In genomic region chr4:154958621-154959020, GRCm38 (mm10) we compare ENCODE assay signal across 11 mouse cellular contexts. TPM values are rescaled to one million over a fixed set of nuclear protein-coding genes. Genes with fewer than 3 reads are reported as not detected.
A peak's percentile ranks its signal among the peaks of the same experiment; 100 is the strongest.
DNase-seq lines count a peak whose midpoint lies in the region; ATAC-seq and TF ChIP-seq lines count a peak whose summit lies in the region.
"Had no signal": no experiment of that assay in that cellular context is flagged by ENCODE, and none has a peak within 500 bp of the region (broad histone marks: within the 10 kb centered on the region; RNA-seq: fewer than 3 reads in every experiment).

No protein-coding gene starts in this region.

- no peak for ATAC-seq in heart, embryonic 15.5 days (replicated peaks; ENCODE audit: insufficient number of reproducible peaks, insufficient read depth, low FRiP score, low read depth)
- ATAC-seq in embryonic facial prominence, embryonic 12.5 days (ENCODE audit: insufficient number of reproducible peaks, insufficient read depth, low FRiP score, low TSS enrichment) = no peak
- ATAC-seq in forebrain, postnatal 0 days = no peak
- ATAC-seq in midbrain, embryonic 11.5 days (ENCODE audit: low FRiP score) = peak; percentile 12

- H3K27me3 ChIP-seq in heart, embryonic 15.5 days = peaks cover 95% of the 10 kb centered on the region
- H3K27me3 ChIP-seq in embryonic facial prominence, embryonic 12.5 days = peaks cover 89% of the 10 kb centered on the region
- H3K27me3 ChIP-seq in forebrain, postnatal 0 days (ENCODE audit: insufficient read depth, low read length) = no peaks in the 10 kb centered on the region
- H3K27me3 ChIP-seq in midbrain, embryonic 11.5 days (ENCODE audit: control insufficient read depth, insufficient read depth, low read length) = peaks cover 9% of the 10 kb centered on the region; the same call in 1 of the 2 replicates

- H3K27ac ChIP-seq in heart, embryonic 15.5 days = no peak overlapping the region
- no peak overlapping the region for H3K27ac ChIP-seq in embryonic facial prominence, embryonic 12.5 days
- H3K27ac ChIP-seq in forebrain, postnatal 0 days (ENCODE audit: low read depth, low read length) = no peak overlapping the region
- peak overlapping the region; percentile 85 for H3K27ac ChIP-seq in midbrain, embryonic 11.5 days (ENCODE audit: low read depth, low read length)
- H3K27ac ChIP-seq: liver, embryonic 15.5 days had no signal

- no peaks in the 10 kb centered on the region for H3K36me3 ChIP-seq in heart, embryonic 15.5 days
- no peaks in the 10 kb centered on the region for H3K36me3 ChIP-seq in embryonic facial prominence, embryonic 12.5 days
- H3K36me3 ChIP-seq in forebrain, postnatal 0 days (ENCODE audit: insufficient read depth) = no peaks in the 10 kb centered on the region
- H3K36me3 ChIP-seq in midbrain, embryonic 11.5 days (ENCODE audit: control insufficient read depth, insufficient read depth, low read length) = peaks cover 4% of the 10 kb centered on the region
- H3K36me3 ChIP-seq: liver, embryonic 15.5 days had no signal

- WGBS in heart, embryonic 15.5 days = 16% methylated on average over 8 of the region's 8 CpGs
- 15% methylated on average over 8 of the region's 8 CpGs for WGBS in embryonic facial prominence, embryonic 12.5 days
- 10% methylated on average over 8 of the region's 8 CpGs for WGBS in forebrain, postnatal 0 days
- WGBS in midbrain, embryonic 11.5 days = 4% methylated on average over 8 of the region's 8 CpGs

- TF ChIP-seq CTCF in forebrain, postnatal 0 days (IDR thresholded peaks at IDR 0.05; ENCODE audit: low read depth) = no peak

- H3K9ac ChIP-seq in heart, embryonic 15.5 days = no peak overlapping the region
- H3K9ac ChIP-seq in embryonic facial prominence, embryonic 12.5 days = no peak overlapping the region
- H3K9ac ChIP-seq in forebrain, postnatal 0 days = no peak overlapping the region
- peak overlapping the region; percentile 38 for H3K9ac ChIP-seq in midbrain, embryonic 11.5 days (ENCODE audit: low read length)
- H3K9ac ChIP-seq: liver, embryonic 15.5 days had no signal

- H3K4me1 ChIP-seq in heart, embryonic 15.5 days (replicated peaks) = peaks cover 38% of the 10 kb centered on the region
- peaks cover 39% of the 10 kb centered on the region for H3K4me1 ChIP-seq in embryonic facial prominence, embryonic 12.5 days
- H3K4me1 ChIP-seq in forebrain, postnatal 0 days (ENCODE audit: insufficient read depth) = peaks cover 32% of the 10 kb centered on the region
- H3K4me1 ChIP-seq in midbrain, embryonic 11.5 days (ENCODE audit: control insufficient read depth, insufficient read depth, low read length) = peaks cover 74% of the 10 kb centered on the region

- peak overlapping the region; percentile 26; the same call in 1 of the 2 replicates for H3K4me3 ChIP-seq in heart, embryonic 15.5 days
- no peak overlapping the region for H3K4me3 ChIP-seq in embryonic facial prominence, embryonic 12.5 days
- H3K4me3 ChIP-seq in forebrain, postnatal 0 days (ENCODE audit: low read depth, low read length) = no peak overlapping the region
- H3K4me3 ChIP-seq in midbrain, embryonic 11.5 days (ENCODE audit: low read depth, low read length) = peak overlapping the region; percentile 15
- H3K4me3 ChIP-seq: liver, embryonic 15.5 days had no signal

- no peak for DNase-seq in heart, adult 8-10 months (ENCODE audit: low spot score)
- DNase-seq in forebrain, postnatal 0 days = no peak
- DNase-seq in midbrain, embryonic 11.5 days (ENCODE audit: low spot score, missing footprints) = peak; percentile 96
- no peak for DNase-seq in layer of hippocampus, adult 11-12 months (ENCODE audit: low spot score)
- no peak for DNase-seq in gastrocnemius, postnatal 25 days
- DNase-seq in retina, embryonic 14.5 days (ENCODE audit: low spot score) = no peak
- DNase-seq: kidney, adult 2 months; thymus, postnatal 25 days had no signal

- no peaks in the 10 kb centered on the region for H3K9me3 ChIP-seq in heart, embryonic 15.5 days (replicated peaks)
- H3K9me3 ChIP-seq in embryonic facial prominence, embryonic 12.5 days = no peaks in the 10 kb centered on the region
- H3K9me3 ChIP-seq in forebrain, postnatal 0 days (ENCODE audit: low read length) = no peaks in the 10 kb centered on the region
- H3K9me3 ChIP-seq in midbrain, embryonic 11.5 days (ENCODE audit: control insufficient read depth, low read length) = no peaks in the 10 kb centered on the region
- H3K9me3 ChIP-seq: liver, embryonic 15.5 days had no signal

- H3K4me2 ChIP-seq in heart, embryonic 15.5 days = peak overlapping the region; percentile 53; the same call in 1 of the 2 replicates
- H3K4me2 ChIP-seq in embryonic facial prominence, embryonic 12.5 days (replicated peaks) = peak overlapping the region; percentile 43
- peak overlapping the region; percentile 34 for H3K4me2 ChIP-seq in forebrain, postnatal 0 days (ENCODE audit: low read depth)
- H3K4me2 ChIP-seq in midbrain, embryonic 11.5 days = peak overlapping the region; percentile 79

RNA-seq across cellular contexts. Expression of gene Hes5, which starts 2.1 kb away (rescaled TPM):
- polyA plus RNA-seq in heart, embryonic 15.5 days (2015; fragmentation: Nextera tagmentation; extraction: Ambion mirVana) = 0.49 and 0.77 TPM in 2 replicates
- not detected for total RNA-seq in heart, adult 8-10 months (2022)
- polyA plus RNA-seq in embryonic facial prominence, embryonic 12.5 days (2016; fragmentation: Nextera tagmentation; extraction: Ambion mirVana) = 29.6 and 37.3 TPM in 2 replicates
- total RNA-seq in forebrain, postnatal 0 days (2014; rRNA removed) = 92.2 and 100 TPM in 2 replicates
- polyA plus RNA-seq in forebrain, postnatal 0 days (2015; fragmentation: Nextera tagmentation; extraction: Ambion mirVana) = 107 and 120 TPM in 2 replicates
- 456 and 535 TPM in 2 replicates for polyA plus RNA-seq in midbrain, embryonic 11.5 days (2014; fragmentation: Nextera tagmentation; extraction: Ambion mirVana)
- not detected for total RNA-seq in gastrocnemius, postnatal 25 days (2021)
- polyA plus RNA-seq: kidney, adult 2 months had no signal

RNA-seq across cellular contexts. Expression of gene Pank4, which starts 5.3 kb away (rescaled TPM):
- polyA plus RNA-seq in heart, embryonic 15.5 days (2015; fragmentation: Nextera tagmentation; extraction: Ambion mirVana) = 36.6 and 44.5 TPM in 2 replicates
- total RNA-seq in heart, adult 8-10 months (2022) = 10 to 100 TPM; 38.6 to 44.1 (median 41.2) TPM
- 56.0 and 62.2 TPM in 2 replicates for polyA plus RNA-seq in embryonic facial prominence, embryonic 12.5 days (2016; fragmentation: Nextera tagmentation; extraction: Ambion mirVana)
- total RNA-seq in forebrain, postnatal 0 days (2014; rRNA removed) = 39.7 and 40.0 TPM in 2 replicates
- polyA plus RNA-seq in forebrain, postnatal 0 days (2015; fragmentation: Nextera tagmentation; extraction: Ambion mirVana) = 20.4 and 22.6 TPM in 2 replicates
- 37.0 and 40.4 TPM in 2 replicates for polyA plus RNA-seq in midbrain, embryonic 11.5 days (2014; fragmentation: Nextera tagmentation; extraction: Ambion mirVana)
- total RNA-seq in gastrocnemius, postnatal 25 days (2021) = 10 to 100 TPM; 31.2 to 34.0 TPM

RNA-seq across cellular contexts. Expression of gene Tnfrsf14, which starts 30.3 kb away (rescaled TPM):
- 0.57 and 1.2 TPM in 2 replicates for polyA plus RNA-seq in heart, embryonic 15.5 days (2015; fragmentation: Nextera tagmentation; extraction: Ambion mirVana)
- 1 to 10 TPM; 4.0 to 9.1 (median 4.5) TPM for total RNA-seq in heart, adult 8-10 months (2022)
- 1.2 TPM in 2 replicates for polyA plus RNA-seq in embryonic facial prominence, embryonic 12.5 days (2016; fragmentation: Nextera tagmentation; extraction: Ambion mirVana)
- 2.6 TPM in 1 of 2 replicates, not detected in the other for total RNA-seq in forebrain, postnatal 0 days (2014; rRNA removed)
- polyA plus RNA-seq in forebrain, postnatal 0 days (2015; fragmentation: Nextera tagmentation; extraction: Ambion mirVana) = not detected in 2 replicates
- polyA plus RNA-seq in midbrain, embryonic 11.5 days (2014; fragmentation: Nextera tagmentation; extraction: Ambion mirVana) = 0.93 and 1.2 TPM in 2 replicates
- 1 to 10 TPM; 1.8 to 3.0 TPM for total RNA-seq in gastrocnemius, postnatal 25 days (2021)

RNA-seq across cellular contexts. Expression of gene Fam213b, which starts 59.7 kb away (rescaled TPM):
- polyA plus RNA-seq in heart, embryonic 15.5 days (2015; fragmentation: Nextera tagmentation; extraction: Ambion mirVana) = 46.7 and 53.6 TPM in 2 replicates
- total RNA-seq in heart, adult 8-10 months (2022) = 100 to 1,000 TPM in 2 of 4 experiments, 10 to 100 TPM in 2; 92.4 to 111 (median 101) TPM
- polyA plus RNA-seq in embryonic facial prominence, embryonic 12.5 days (2016; fragmentation: Nextera tagmentation; extraction: Ambion mirVana) = 45.7 and 47.8 TPM in 2 replicates
- total RNA-seq in forebrain, postnatal 0 days (2014; rRNA removed) = 30.8 and 41.2 TPM in 2 replicates
- polyA plus RNA-seq in forebrain, postnatal 0 days (2015; fragmentation: Nextera tagmentation; extraction: Ambion mirVana) = 59.7 and 62.1 TPM in 2 replicates
- polyA plus RNA-seq in midbrain, embryonic 11.5 days (2014; fragmentation: Nextera tagmentation; extraction: Ambion mirVana) = 39.6 and 41.8 TPM in 2 replicates
- total RNA-seq in gastrocnemius, postnatal 25 days (2021) = 10 to 100 TPM; 81.5 to 81.6 TPM

Comparison
In these comparisons a context has a peak if more than half of its experiments do, and no peak if none do; other contexts are left out.
1. H3K4me3 ChIP-seq: peak in heart, embryonic 15.5 days (single experiment) and midbrain, embryonic 11.5 days (single experiment); none in embryonic facial prominence, embryonic 12.5 days (single experiment) and forebrain, postnatal 0 days (single experiment).
2. RNA of gene Hes5, which starts 2.1 kb away (polyA plus RNA-seq): 456 to 535 TPM in midbrain, embryonic 11.5 days, 107 to 120 TPM in forebrain, postnatal 0 days and 29.6 to 37.3 TPM in embryonic facial prominence, embryonic 12.5 days; 0.49 to 0.77 TPM in heart, embryonic 15.5 days; every median in the first group is over 10 times any median in the second.
3. Peak in every context shown above with its lines, with median percentiles within 50 percentile points of each other: H3K4me2 ChIP-seq.